Comparison of ENCODE assay signal across 18 mouse cellular contexts in the genomic region with DNA sequence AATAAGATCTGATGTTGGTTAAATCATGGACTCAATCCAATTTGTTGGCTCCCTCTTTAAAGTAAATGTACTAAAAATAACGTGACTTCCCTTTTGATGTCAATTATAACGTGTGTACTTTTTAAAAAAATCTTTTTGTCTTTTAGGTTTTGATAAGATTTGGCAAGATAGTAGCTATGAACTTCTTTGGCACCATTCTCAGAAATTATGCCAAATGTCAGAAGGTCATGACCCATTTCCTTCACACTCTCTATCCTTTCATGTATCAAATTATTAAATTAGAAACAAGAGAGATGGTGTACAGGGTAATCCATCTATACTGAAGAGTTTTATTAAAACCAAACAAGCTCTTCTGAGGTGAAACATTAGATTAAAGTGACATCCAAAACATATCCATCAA.
"Had no signal": no experiment of that assay in that cellular context is flagged by ENCODE, and none has a peak within 500 bp of the region (broad histone marks: within the 10 kb centered on the region; RNA-seq: fewer than 3 reads in every experiment).

No protein-coding gene starts in this region.

- ATAC-seq: lung, postnatal 0 days; midbrain, embryonic 16.5 days had no signal

- H3K4me3 ChIP-seq: lung, embryonic 15.5 days; midbrain, embryonic 10.5 days; midbrain, embryonic 12.5 days; myocyte; neural tube, embryonic 13.5 days; neural tube, embryonic 15.5 days had no signal

- H3K27ac ChIP-seq: lung, embryonic 15.5 days; midbrain, embryonic 10.5 days; midbrain, embryonic 12.5 days; neural tube, embryonic 13.5 days; neural tube, embryonic 15.5 days had no signal

- H3K4me2 ChIP-seq: lung, embryonic 15.5 days; midbrain, embryonic 12.5 days; neural tube, embryonic 13.5 days; neural tube, embryonic 15.5 days had no signal

- DNase-seq: lung, postnatal 4 days; midbrain, embryonic 14.5 days; retina, postnatal 1 day; right cerebral cortex, adult 18-20 months; right cerebral cortex, postnatal 25 days; right cerebral cortex, postnatal 4 days; spleen, adult 18-20 months; thymus, adult 18-20 months; thymus, postnatal 14 days; thymus, postnatal 36 days had no signal

- H3K9ac ChIP-seq: lung, embryonic 15.5 days; midbrain, embryonic 12.5 days; neural tube, embryonic 13.5 days; neural tube, embryonic 15.5 days had no signal

- H3K4me1 ChIP-seq: midbrain, embryonic 10.5 days; midbrain, embryonic 12.5 days; neural tube, embryonic 15.5 days had no signal

- H3K27me3 ChIP-seq: lung, embryonic 15.5 days; midbrain, embryonic 12.5 days; neural tube, embryonic 13.5 days; neural tube, embryonic 15.5 days had no signal

- H3K9me3 ChIP-seq: lung, embryonic 15.5 days; midbrain, embryonic 10.5 days; midbrain, embryonic 12.5 days; neural tube, embryonic 13.5 days; neural tube, embryonic 15.5 days had no signal

- H3K36me3 ChIP-seq: lung, embryonic 15.5 days; midbrain, embryonic 10.5 days; midbrain, embryonic 12.5 days; neural tube, embryonic 13.5 days; neural tube, embryonic 15.5 days had no signal
